Mouse (Mus musculus) cortical plate, adult 2 months (tissue): ENCODE measurements at regions not wholly inside any gene's neighbourhood (a gene's known extent, or its start where the extent isn't known, plus 50 kb on each side); places are given as distances from the start of the nearest gene placed in this dataset.

Experiments used
- CTCF ChIP-seq: fragments of 200-500 bp; IDR thresholded peaks from 2 replicates; pipeline ENCODE4 v1.5.1; 2011; ENCODE audit warnings: mild to moderate bottlenecking, control low read depth, low read length; ENCODE audit not compliant: insufficient read depth; ENCODE audit errors: extremely low read depth
- POLR2A ChIP-seq: fragments of 200-500 bp; IDR thresholded peaks from 2 replicates; pipeline ENCODE4 v1.6.1; 2011; ENCODE audit warnings: mild to moderate bottlenecking, low read length, control low read depth; ENCODE audit not compliant: insufficient read depth; ENCODE audit errors: extremely low read depth

GRCm38 (mm10) chr7:135794238-135794637, 78.1 kb upstream of the Mki67 start:
- TF ChIP-seq POLR2A (no peak), CTCF (no peak)
